Mouse (Mus musculus) ES-Bruce4 (cell line): ENCODE measurements around the gene Selenon.

ENCODE experiments used
- CTCF ChIP-seq: IDR thresholded peaks from one replicate; pipeline ENCODE4 v1.8.1; 2011; ENCODE audit warnings: low read depth, low read length
- POLR2A ChIP-seq: IDR thresholded peaks from one replicate; pipeline ENCODE4 v1.8.1; 2011; ENCODE audit warnings: low read length; ENCODE audit not compliant: insufficient read depth

DNA sequence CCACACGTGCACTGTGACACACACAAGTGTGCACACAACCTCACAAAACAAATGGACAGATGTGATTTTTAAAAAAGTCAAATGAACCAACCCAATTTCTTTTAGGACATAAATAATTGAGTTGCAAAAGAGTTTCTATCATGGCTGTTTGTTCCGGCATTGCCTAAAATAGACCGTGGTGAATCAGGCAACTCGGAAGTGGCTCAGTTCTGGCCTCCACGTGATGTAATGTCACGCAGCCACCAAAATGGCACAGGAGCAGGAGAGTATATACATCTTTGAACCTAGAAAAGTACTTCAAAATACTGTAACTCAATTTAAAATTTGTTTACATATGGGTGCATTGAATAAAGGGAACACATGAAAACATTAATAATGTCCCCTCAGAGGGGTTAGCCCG lies 34.2 kb upstream of the Selenon start:
- no peak for TF ChIP-seq CTCF
- no peak for TF ChIP-seq POLR2A
